Mouse (Mus musculus): Measurements from ENCODE around the gene Nrip1. TPM values are rescaled to one million over a fixed set of nuclear protein-coding genes. Genes with fewer than 3 reads are reported as not detected.
"Not testable (repeated sequence)": the region's sequence is repeated elsewhere in the genome, so short reads cannot be mapped to it uniquely, and the experiment has no call there.

Gene Nrip1
- polyA plus RNA-seq, 1 experiment from 2014 or later: 52.6 TPM

GRCm38 (mm10) chr16:76406897-76407296 lies 33.3 kb upstream of the Nrip1 start:
- H3K9ac ChIP-seq: no peak overlapping the region
- ATAC-seq (ENCODE audit: insufficient number of reproducible peaks, insufficient read depth, low FRiP score, low TSS enrichment): no peak
- H3K9me3 ChIP-seq: no peaks in the 10 kb centered on the region
- H3K4me1 ChIP-seq: no peaks in the 10 kb centered on the region
- H3K4me2 ChIP-seq (replicated peaks): peak overlapping the region; percentile 1; the same call in 1 of the 2 replicates
- no peaks in the 10 kb centered on the region for H3K27me3 ChIP-seq
- 22% methylated on average over 7 of the region's 7 CpGs for WGBS
- no peak overlapping the region for H3K4me3 ChIP-seq
- H3K27ac ChIP-seq: no peak overlapping the region
- no peaks in the 10 kb centered on the region for H3K36me3 ChIP-seq

GRCm38 (mm10) chr16:76406319-76406718 lies 32.7 kb upstream of the Nrip1 start:
- no peaks in the 10 kb centered on the region for H3K4me1 ChIP-seq
- H3K27ac ChIP-seq: no peak overlapping the region
- no peak for ATAC-seq (ENCODE audit: insufficient number of reproducible peaks, insufficient read depth, low FRiP score, low TSS enrichment)
- H3K36me3 ChIP-seq: no peaks in the 10 kb centered on the region
- H3K9ac ChIP-seq: no peak overlapping the region
- H3K27me3 ChIP-seq: no peaks in the 10 kb centered on the region
- H3K4me2 ChIP-seq (replicated peaks): no peak overlapping the region
- 93% methylated on average over 7 of the region's 7 CpGs for WGBS
- H3K4me3 ChIP-seq: no peak overlapping the region
- no peaks in the 10 kb centered on the region for H3K9me3 ChIP-seq

- H3K36me3 ChIP-seq; ATAC-seq (ENCODE audit: insufficient number of reproducible peaks, insufficient read depth, low FRiP score, low TSS enrichment); H3K4me1 ChIP-seq; H3K4me2 ChIP-seq (replicated peaks); H3K27me3 ChIP-seq; H3K9ac ChIP-seq; H3K4me3 ChIP-seq; H3K9me3 ChIP-seq; H3K27ac ChIP-seq: not testable (repeated sequence)
- WGBS: 90% methylated on average over 24 of the region's 24 CpGs
Observed at GRCm38 (mm10) chr16:76403305-76403704, 29.7 kb upstream of the Nrip1 start.

- no peak overlapping the region for H3K27ac ChIP-seq
- no peaks in the 10 kb centered on the region for H3K9me3 ChIP-seq
- ATAC-seq (ENCODE audit: insufficient number of reproducible peaks, insufficient read depth, low FRiP score, low TSS enrichment): no peak
- no peak overlapping the region for H3K4me3 ChIP-seq
- no peak overlapping the region for H3K9ac ChIP-seq
- H3K27me3 ChIP-seq: no peaks in the 10 kb centered on the region
- H3K4me2 ChIP-seq (replicated peaks): no peak overlapping the region
- 63% methylated on average over 1 of the region's 1 CpGs for WGBS
- H3K36me3 ChIP-seq: no peaks in the 10 kb centered on the region
- no peaks in the 10 kb centered on the region for H3K4me1 ChIP-seq
Observed at GRCm38 (mm10) chr16:76396512-76396911, 22.9 kb upstream of the Nrip1 start.

- no peaks in the 10 kb centered on the region for H3K9me3 ChIP-seq
- H3K27me3 ChIP-seq: no peaks in the 10 kb centered on the region
- H3K27ac ChIP-seq: no peak overlapping the region
- WGBS: 70% methylated on average over 3 of the region's 3 CpGs
- no peaks in the 10 kb centered on the region for H3K36me3 ChIP-seq
- no peak overlapping the region for H3K4me2 ChIP-seq (replicated peaks)
- ATAC-seq (ENCODE audit: insufficient number of reproducible peaks, insufficient read depth, low FRiP score, low TSS enrichment): no peak
- H3K9ac ChIP-seq: no peak overlapping the region
- H3K4me1 ChIP-seq: no peaks in the 10 kb centered on the region
- no peak overlapping the region for H3K4me3 ChIP-seq
Observed at GRCm38 (mm10) chr16:76393267-76393666, 19.6 kb upstream of the Nrip1 start.

- Histone ChIP-seq H3K36me3 (no peaks in the 10 kb centered on the region), H3K9me3 (no peaks in the 10 kb centered on the region), H3K4me1 (no peaks in the 10 kb centered on the region), H3K9ac (no peak overlapping the region), H3K4me3 (no peak overlapping the region), H3K27ac (no peak overlapping the region), H3K4me2 (replicated peaks) (no peak overlapping the region), H3K27me3 (no peaks in the 10 kb centered on the region)
- 71% methylated on average over 5 of the region's 5 CpGs for WGBS
- ATAC-seq (ENCODE audit: insufficient number of reproducible peaks, insufficient read depth, low FRiP score, low TSS enrichment): no peak
Observed at GRCm38 (mm10) chr16:76386496-76386895, 12.9 kb upstream of the Nrip1 start.

- Histone ChIP-seq H3K27me3 (no peaks in the 10 kb centered on the region), H3K36me3 (no peaks in the 10 kb centered on the region), H3K4me3 (no peak overlapping the region), H3K4me2 (replicated peaks) (no peak overlapping the region), H3K9ac (no peak overlapping the region), H3K27ac (no peak overlapping the region), H3K9me3 (no peaks in the 10 kb centered on the region), H3K4me1 (no peaks in the 10 kb centered on the region)
- ATAC-seq (ENCODE audit: insufficient number of reproducible peaks, insufficient read depth, low FRiP score, low TSS enrichment): no peak
- 70% methylated on average over 4 of the region's 4 CpGs for whole genome bisulfite sequencing
Observed at GRCm38 (mm10) chr16:76386071-76386470, 12.4 kb upstream of the Nrip1 start.

- H3K4me2 ChIP-seq (replicated peaks): no peak overlapping the region
- no peak overlapping the region for H3K4me3 ChIP-seq
- H3K27me3 ChIP-seq: no peaks in the 10 kb centered on the region
- H3K36me3 ChIP-seq: no peaks in the 10 kb centered on the region
- ATAC-seq (ENCODE audit: insufficient number of reproducible peaks, insufficient read depth, low FRiP score, low TSS enrichment): no peak
- no peak overlapping the region for H3K9ac ChIP-seq
- no peaks in the 10 kb centered on the region for H3K4me1 ChIP-seq
- WGBS: 90% methylated on average over 3 of the region's 3 CpGs
- no peak overlapping the region for H3K27ac ChIP-seq
- no peaks in the 10 kb centered on the region for H3K9me3 ChIP-seq
Observed at GRCm38 (mm10) chr16:76377211-76377610, 3.6 kb upstream of the Nrip1 start.

- no peak overlapping the region for H3K4me3 ChIP-seq
- H3K36me3 ChIP-seq: no peaks in the 10 kb centered on the region
- no peak overlapping the region for H3K4me2 ChIP-seq (replicated peaks)
- no peaks in the 10 kb centered on the region for H3K9me3 ChIP-seq
- no peaks in the 10 kb centered on the region for H3K4me1 ChIP-seq
- no peak overlapping the region for H3K27ac ChIP-seq
- no peak overlapping the region for H3K9ac ChIP-seq
- no peak for ATAC-seq (ENCODE audit: insufficient number of reproducible peaks, insufficient read depth, low FRiP score, low TSS enrichment)
- 91% methylated on average over 8 of the region's 8 CpGs for WGBS
- H3K27me3 ChIP-seq: no peaks in the 10 kb centered on the region
Observed at GRCm38 (mm10) chr16:76376661-76377060, 3.0 kb upstream of the Nrip1 start.

- WGBS: under 1% methylated on average over 65 of the region's 70 CpGs
- H3K27me3 ChIP-seq: no peaks in the 10 kb centered on the region
- ATAC-seq (ENCODE audit: insufficient number of reproducible peaks, insufficient read depth, low FRiP score, low TSS enrichment): peak; percentile 92
- H3K4me3 ChIP-seq: peak overlapping the region; percentile 82
- peak overlapping the region; percentile 70 for H3K4me2 ChIP-seq (replicated peaks)
- peaks cover 21% of the 10 kb centered on the region for H3K4me1 ChIP-seq
- H3K27ac ChIP-seq: peak overlapping the region; percentile 99
- H3K9ac ChIP-seq: peak overlapping the region; percentile 96
- H3K36me3 ChIP-seq: no peaks in the 10 kb centered on the region
- H3K9me3 ChIP-seq: no peaks in the 10 kb centered on the region
Observed at GRCm38 (mm10) chr16:76372941-76373561, 576 bp downstream of the Nrip1 start.

GRCm38 (mm10) chr16:76372045-76372940 lies 1.3 kb downstream of the Nrip1 start:
- H3K4me3 ChIP-seq: peak overlapping the region; percentile 82
- H3K4me1 ChIP-seq: peaks cover 21% of the 10 kb centered on the region
- WGBS: under 1% methylated on average over 66 of the region's 102 CpGs

GRCm38 (mm10) chr16:76371614-76371917 lies 2.1 kb downstream of the Nrip1 start:
- Histone ChIP-seq H3K27me3 (no peaks in the 10 kb centered on the region), H3K9ac (peak overlapping the region; percentile 96), H3K4me1 (peaks cover 21% of the 10 kb centered on the region), H3K4me3 (peak overlapping the region; percentile 82), H3K4me2 (replicated peaks) (peak overlapping the region; percentile 61), H3K27ac (peak overlapping the region; percentile 99; the same call in 1 of the 2 replicates), H3K36me3 (0 out of 2 replicates have a peak, but pooled peaks cover 5% of the 10 kb centered on the region), H3K9me3 (no peaks in the 10 kb centered on the region)
- ATAC-seq (ENCODE audit: insufficient number of reproducible peaks, insufficient read depth, low FRiP score, low TSS enrichment): no peak
- WGBS: 1% methylated on average over 7 of the region's 7 CpGs

More at GRCm38 (mm10) chr16:76372045-76372940, 1.3 kb downstream of the Nrip1 start:
- Histone ChIP-seq H3K36me3 (no peaks in the 10 kb centered on the region), H3K27me3 (no peaks in the 10 kb centered on the region), H3K27ac (peak overlapping the region; percentile 99), H3K4me2 (replicated peaks) (peak overlapping the region; percentile 61), H3K9me3 (no peaks in the 10 kb centered on the region), H3K9ac (peak overlapping the region; percentile 96)
- peak; percentile 32 for ATAC-seq (ENCODE audit: insufficient number of reproducible peaks, insufficient read depth, low FRiP score, low TSS enrichment)

Data from embryonic facial prominence, embryonic 12.5 days (tissue).